Mouse (Mus musculus): ENCODE data around the gene Nrp1.

DNA sequence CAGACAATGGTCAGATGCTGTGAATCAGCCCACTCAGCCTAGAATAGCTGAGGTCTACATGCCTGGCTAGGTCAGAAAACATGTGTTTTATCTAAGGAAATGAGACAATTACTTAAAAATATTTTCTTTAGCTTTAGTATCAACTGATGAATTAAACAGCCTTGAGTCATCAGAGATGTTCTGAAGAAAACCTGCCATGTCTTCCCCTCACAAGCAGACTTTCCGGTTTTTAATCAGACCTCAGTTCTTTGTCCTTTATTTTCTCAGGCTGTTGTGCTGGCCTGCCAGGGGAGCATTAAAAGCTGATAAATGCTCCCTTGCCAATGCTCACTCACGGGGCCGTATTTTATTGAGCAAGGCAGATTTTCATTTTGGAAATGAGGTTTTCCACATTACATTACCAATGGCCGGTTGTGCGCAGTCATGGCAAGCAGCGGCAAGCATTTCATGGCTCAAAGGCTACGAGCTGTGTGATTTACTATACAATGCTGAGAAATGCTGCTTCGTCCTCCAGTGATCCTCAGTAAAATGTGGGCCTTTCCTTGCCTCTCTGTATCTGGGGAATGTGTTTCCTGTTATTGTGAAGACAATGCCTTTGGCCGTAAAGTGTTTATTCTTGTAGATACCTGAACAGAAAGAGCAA is 92.1 kb downstream of the Nrp1 start:
- TF ChIP-seq HCFC1 (IDR thresholded peaks at IDR 0.05; ENCODE audit: borderline replicate concordance, insufficient read depth, low read length) (no peak), CHD2 (IDR thresholded peaks at IDR 0.05; ENCODE audit: low read depth, low read length) (no peak), ZC3H11A (IDR thresholded peaks at IDR 0.05; ENCODE audit: borderline replicate concordance, low read depth, low read length) (no peak), ZNF384 (IDR thresholded peaks at IDR 0.05; ENCODE audit: low read depth, low read length) (no peak)
